Mouse (Mus musculus) kidney, embryonic 15.5 days (tissue): ENCODE data around the gene Gm5617. TPM values are rescaled to one million over a fixed set of nuclear protein-coding genes. Genes with fewer than 3 reads are reported as not detected.
"Not testable (repeated sequence)": the region's sequence is repeated elsewhere in the genome, so short reads cannot be mapped to it uniquely, and the experiment has no call there.

Source experiments
- ATAC-seq: fragments of 200-750 bp; cut with Nextera tagmentation; replicated peaks from 2 replicates; pipeline ENCODE4 v1.8.0; 2017; ENCODE audit warnings: moderate TSS enrichment; ENCODE audit not compliant: low FRiP score
- H3K27ac ChIP-seq: fragments of 300-500 bp; sonication (generic); 2 replicates; pipeline ENCODE4 v1.5.1; 2015; ENCODE audit warnings: mild to moderate bottlenecking, inconsistent platforms
- H3K27me3 ChIP-seq: fragments of 300-500 bp; sonication (generic); 2 replicates; pipeline ENCODE4 v1.6.1; 2015; ENCODE audit warnings: inconsistent platforms
- H3K36me3 ChIP-seq: fragments of 300-500 bp; sonication (generic); 2 replicates; pipeline ENCODE4 v1.6.1; 2015; ENCODE audit warnings: inconsistent platforms
- H3K4me1 ChIP-seq: fragments of 300-500 bp; sonication (generic); 2 replicates; pipeline ENCODE4 v1.6.1; 2015; ENCODE audit warnings: inconsistent platforms
- H3K4me2 ChIP-seq: fragments of 300-500 bp; sonication (generic); 2 replicates; pipeline ENCODE4 v1.6.1; 2015; ENCODE audit warnings: moderate library complexity, mild to moderate bottlenecking, inconsistent platforms
- H3K4me3 ChIP-seq: fragments of 300-500 bp; sonication (generic); replicated peaks from 2 replicates; pipeline ENCODE4 v1.5.1; 2015; ENCODE audit warnings: mild to moderate bottlenecking, inconsistent platforms
- H3K9ac ChIP-seq: fragments of 300-500 bp; sonication (generic); 2 replicates; pipeline ENCODE4 v1.6.1; 2015; ENCODE audit warnings: mild to moderate bottlenecking, inconsistent platforms
- H3K9me3 ChIP-seq: fragments of 300-500 bp; sonication (generic); replicated peaks from 2 replicates; pipeline ENCODE4 v1.6.1; 2016; ENCODE audit warnings: inconsistent platforms
- WGBS: fragments of 180-500 bp; shearing (Covaris S2); methylation state at CpG from one replicate; pipeline ENCODE4 v1.1.7; 2015; ENCODE audit warnings: mixed read lengths; 5-methylcytosine and 5-hydroxymethylcytosine counted together
- polyA plus RNA-seq: library from polyadenylated mRNA; unstranded; fragments of >200 nt; fragmentation: Nextera tagmentation; extraction: Ambion mirVana; gene quantifications from 2 replicates; pipeline ENCODE4 v1.2.1, GENCODE M21; 2015

Gm5617 gene
- polyA plus RNA-seq, 1 experiment from 2014 or later, result 38.8 TPM

- no peaks in the 10 kb centered on the region for H3K4me1 ChIP-seq
- no peak overlapping the region for H3K4me2 ChIP-seq
- WGBS, result 63% methylated on average over 8 of the region's 8 CpGs
- no peak overlapping the region for H3K4me3 ChIP-seq
- no peak for ATAC-seq
- H3K9me3 ChIP-seq, result no peaks in the 10 kb centered on the region
- H3K9ac ChIP-seq, result no peak overlapping the region
- H3K36me3 ChIP-seq, result no peaks in the 10 kb centered on the region
- no peak overlapping the region for H3K27ac ChIP-seq
- H3K27me3 ChIP-seq, result no peaks in the 10 kb centered on the region
Observed at GRCm38 (mm10) chr9:48504741-48505365, 9.6 kb downstream of the Gm5617 start.

DNA sequence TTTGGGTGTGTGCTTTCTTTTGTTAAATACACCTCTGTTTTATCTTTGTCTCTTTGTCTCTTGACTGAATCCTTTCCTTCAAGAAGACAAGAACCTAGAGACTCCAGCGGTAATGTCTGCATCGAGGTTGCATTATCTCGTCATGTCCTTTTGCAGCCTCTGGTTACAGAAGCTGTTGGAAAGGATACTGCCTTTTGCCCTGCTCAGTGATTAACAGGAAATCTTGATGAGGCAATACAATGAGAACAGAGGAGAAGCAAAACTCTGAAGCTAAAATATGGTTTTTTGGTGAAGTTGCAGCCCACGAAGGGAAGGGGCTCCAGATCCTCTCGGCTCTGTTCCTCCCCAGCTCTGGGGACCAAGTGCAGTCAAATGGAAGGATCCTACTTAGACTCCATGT lies 14.9 kb downstream of the Gm5617 start:
- WGBS, result 86% methylated on average over 5 of the region's 5 CpGs
- Histone ChIP-seq H3K27ac (no peak overlapping the region), H3K4me2 (no peak overlapping the region), H3K36me3 (no peaks in the 10 kb centered on the region), H3K9ac (no peak overlapping the region), H3K27me3 (no peaks in the 10 kb centered on the region), H3K9me3 (no peaks in the 10 kb centered on the region), H3K4me3 (no peak overlapping the region), H3K4me1 (no peaks in the 10 kb centered on the region)
- no peak for ATAC-seq

GRCm38 (mm10) chr9:48515332-48515731 lies 20.1 kb downstream of the Gm5617 start:
- no peak for ATAC-seq
- WGBS, result 47% methylated on average over 1 of the region's 1 CpGs
- no peak overlapping the region for H3K4me2 ChIP-seq

GRCm38 (mm10) chr9:48516615-48517371 lies 21.6 kb downstream of the Gm5617 start:
- no peaks in the 10 kb centered on the region for H3K4me1 ChIP-seq
- peaks cover 4% of the 10 kb centered on the region for H3K27me3 ChIP-seq
- no peak overlapping the region for H3K4me2 ChIP-seq
- H3K9me3 ChIP-seq, result no peaks in the 10 kb centered on the region
- 79% methylated on average over 11 of the region's 11 CpGs for WGBS
- H3K36me3 ChIP-seq, result no peaks in the 10 kb centered on the region
- no peak overlapping the region for H3K9ac ChIP-seq
- no peak for ATAC-seq
- H3K27ac ChIP-seq, result no peak overlapping the region
- H3K4me3 ChIP-seq, result no peak overlapping the region

More at GRCm38 (mm10) chr9:48515332-48515731, 20.1 kb downstream of the Gm5617 start:
- Histone ChIP-seq H3K9me3 (no peaks in the 10 kb centered on the region), H3K36me3 (no peaks in the 10 kb centered on the region), H3K9ac (no peak overlapping the region), H3K4me3 (no peak overlapping the region), H3K4me1 (no peaks in the 10 kb centered on the region), H3K27me3 (peaks cover 4% of the 10 kb centered on the region), H3K27ac (no peak overlapping the region)

DNA sequence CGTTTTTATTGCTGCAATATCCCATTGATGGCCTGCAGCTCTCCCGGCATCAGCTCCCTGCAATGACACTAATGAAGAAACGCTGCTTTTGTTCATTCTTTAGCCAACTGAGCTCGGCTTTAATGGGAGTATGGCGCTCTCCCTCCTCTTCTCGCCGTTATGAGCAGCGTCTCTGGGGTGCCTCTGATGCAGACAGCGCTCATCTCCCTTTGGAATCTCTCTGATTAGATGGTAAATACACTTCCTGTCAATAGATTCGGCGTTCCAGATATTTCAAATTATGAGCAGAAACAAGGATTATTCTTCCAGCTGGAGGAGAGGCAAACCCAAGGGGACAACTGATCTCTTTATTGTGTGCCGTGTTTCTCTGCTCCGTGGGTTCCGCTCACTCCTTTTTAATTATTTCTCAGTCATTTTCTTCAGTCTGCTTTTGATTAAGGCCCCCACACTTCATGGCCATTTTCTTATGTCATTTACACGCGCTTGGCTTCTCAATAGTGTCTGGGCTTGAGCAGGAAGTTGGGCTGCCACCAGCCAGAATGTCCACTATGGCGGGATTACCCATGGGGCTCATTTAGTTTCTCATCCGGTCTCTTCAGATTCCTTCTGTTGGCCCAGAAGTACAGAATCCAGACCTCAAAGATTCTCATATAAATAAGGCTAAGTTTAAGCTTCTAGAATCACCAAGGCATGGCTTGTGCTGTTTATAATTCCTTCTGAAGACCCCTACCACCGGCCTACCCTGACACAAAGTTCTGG lies 22.3 kb downstream of the Gm5617 start:
- Histone ChIP-seq H3K36me3 (no peaks in the 10 kb centered on the region), H3K4me3 (no peak overlapping the region), H3K27me3 (peaks cover 4% of the 10 kb centered on the region), H3K9ac (no peak overlapping the region), H3K4me2 (no peak overlapping the region), H3K9me3 (no peaks in the 10 kb centered on the region), H3K27ac (no peak overlapping the region), H3K4me1 (no peaks in the 10 kb centered on the region)
- no peak for ATAC-seq
- WGBS, result 63% methylated on average over 19 of the region's 19 CpGs

DNA sequence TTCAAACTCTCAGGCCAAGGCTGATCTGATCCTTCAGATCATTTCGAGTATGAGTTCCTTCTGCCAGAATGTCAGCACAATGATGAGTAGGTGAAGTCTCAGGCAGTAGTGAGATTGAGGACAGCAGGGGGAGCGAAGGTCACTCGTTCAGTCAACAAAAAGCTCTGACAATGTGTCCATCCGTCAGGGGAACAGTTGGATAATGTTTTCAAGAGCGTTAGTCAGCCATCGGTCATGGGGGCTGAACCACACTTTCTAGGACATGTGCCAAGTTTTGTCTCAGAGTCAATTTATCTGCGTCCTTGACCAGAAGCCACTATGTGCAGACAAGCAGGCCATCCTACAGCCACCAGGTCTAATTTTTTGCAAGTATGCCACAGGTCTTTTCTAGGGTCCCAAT lies 25.2 kb downstream of the Gm5617 start:
- not testable (repeated sequence) for H3K27me3 ChIP-seq, H3K36me3 ChIP-seq, H3K4me1 ChIP-seq, H3K4me3 ChIP-seq, ATAC-seq, H3K9me3 ChIP-seq, H3K27ac ChIP-seq, H3K4me2 ChIP-seq, H3K9ac ChIP-seq
- 33% methylated on average over 3 of the region's 7 CpGs for WGBS

GRCm38 (mm10) chr9:48525566-48525965 lies 30.3 kb downstream of the Gm5617 start:
- no peak overlapping the region for H3K27ac ChIP-seq
- no peak overlapping the region for H3K4me3 ChIP-seq
- H3K4me1 ChIP-seq, result no peaks in the 10 kb centered on the region
- H3K36me3 ChIP-seq, result no peaks in the 10 kb centered on the region
- no peaks in the 10 kb centered on the region for H3K9me3 ChIP-seq
- no peaks in the 10 kb centered on the region for H3K27me3 ChIP-seq
- whole genome bisulfite sequencing, result 3% methylated on average over 1 of the region's 1 CpGs
- no peak for ATAC-seq
- no peak overlapping the region for H3K4me2 ChIP-seq
- no peak overlapping the region for H3K9ac ChIP-seq

- 92% methylated on average over 4 of the region's 4 CpGs for WGBS
- H3K4me2 ChIP-seq, result no peak overlapping the region
Observed at GRCm38 (mm10) chr9:48526520-48526919, 31.3 kb downstream of the Gm5617 start.

GRCm38 (mm10) chr9:48531294-48531693 lies 36.1 kb downstream of the Gm5617 start:
- WGBS, result 89% methylated on average over 4 of the region's 4 CpGs
- H3K4me1 ChIP-seq, result no peaks in the 10 kb centered on the region
- H3K4me2 ChIP-seq, result no peak overlapping the region
- no peaks in the 10 kb centered on the region for H3K27me3 ChIP-seq
- H3K9ac ChIP-seq, result no peak overlapping the region
- ATAC-seq, result no peak
- no peaks in the 10 kb centered on the region for H3K9me3 ChIP-seq
- H3K4me3 ChIP-seq, result no peak overlapping the region
- H3K27ac ChIP-seq, result no peak overlapping the region
- H3K36me3 ChIP-seq, result no peaks in the 10 kb centered on the region

More at GRCm38 (mm10) chr9:48526520-48526919, 31.3 kb downstream of the Gm5617 start:
- Histone ChIP-seq H3K4me3 (no peak overlapping the region), H3K4me1 (no peaks in the 10 kb centered on the region), H3K9me3 (no peaks in the 10 kb centered on the region), H3K9ac (no peak overlapping the region), H3K36me3 (no peaks in the 10 kb centered on the region), H3K27me3 (no peaks in the 10 kb centered on the region), H3K27ac (no peak overlapping the region)
- ATAC-seq, result no peak

GRCm38 (mm10) chr9:48532203-48532602 lies 37.0 kb downstream of the Gm5617 start:
- Histone ChIP-seq H3K9me3 (no peaks in the 10 kb centered on the region), H3K4me1 (no peaks in the 10 kb centered on the region), H3K36me3 (no peaks in the 10 kb centered on the region), H3K4me3 (no peak overlapping the region), H3K27ac (no peak overlapping the region), H3K9ac (no peak overlapping the region), H3K4me2 (no peak overlapping the region), H3K27me3 (no peaks in the 10 kb centered on the region)
- WGBS, result 74% methylated on average over 3 of the region's 3 CpGs
- no peak for ATAC-seq

GRCm38 (mm10) chr9:48532730-48533129 lies 37.5 kb downstream of the Gm5617 start:
- Histone ChIP-seq H3K27me3 (no peaks in the 10 kb centered on the region), H3K9ac (no peak overlapping the region), H3K9me3 (no peaks in the 10 kb centered on the region), H3K4me3 (no peak overlapping the region), H3K36me3 (no peaks in the 10 kb centered on the region), H3K27ac (no peak overlapping the region), H3K4me2 (no peak overlapping the region), H3K4me1 (no peaks in the 10 kb centered on the region)
- WGBS, result 81% methylated on average over 2 of the region's 2 CpGs
- no peak for ATAC-seq

- no peak overlapping the region for H3K9ac ChIP-seq
- no peaks in the 10 kb centered on the region for H3K36me3 ChIP-seq
- no peak for ATAC-seq
- no peaks in the 10 kb centered on the region; the same call in 1 of the 2 replicates for H3K9me3 ChIP-seq
- 34% methylated on average over 1 of the region's 1 CpGs for WGBS
- H3K27me3 ChIP-seq, result 0 out of 2 replicates have a peak, but pooled peaks cover 3% of the 10 kb centered on the region
- H3K4me2 ChIP-seq, result no peak overlapping the region
- H3K4me1 ChIP-seq, result peaks cover 10% of the 10 kb centered on the region
- no peak overlapping the region for H3K4me3 ChIP-seq
- no peak overlapping the region for H3K27ac ChIP-seq
Observed at GRCm38 (mm10) chr9:48536414-48536813, 41.2 kb downstream of the Gm5617 start.
